ENCODE assay signal across 18 mouse cellular contexts in the genomic region with DNA sequence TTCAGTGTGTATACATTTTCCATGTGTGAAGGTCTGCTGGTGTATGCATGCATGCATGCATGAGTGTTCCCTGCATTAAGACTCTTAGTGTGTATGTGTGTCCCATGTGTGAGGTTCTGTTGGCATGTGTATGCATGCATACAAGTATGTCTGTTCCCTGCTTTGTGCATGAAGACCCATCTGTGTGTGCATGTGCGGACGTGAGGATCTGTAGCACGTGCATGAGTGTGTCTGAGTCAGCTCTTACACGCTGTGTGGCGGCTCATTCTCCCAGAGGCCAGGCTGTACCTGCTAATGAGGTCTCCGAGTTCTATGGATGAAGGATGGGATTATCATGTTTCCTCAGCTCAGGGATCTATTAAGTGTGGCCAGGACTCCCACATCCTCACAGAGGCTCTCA. TPM values are rescaled to one million over a fixed set of nuclear protein-coding genes. Genes with fewer than 3 reads are reported as not detected.
DNase-seq lines count a peak whose midpoint lies in the region; ATAC-seq and TF ChIP-seq lines count a peak whose summit lies in the region.
"Had no signal": no experiment of that assay in that cellular context is flagged by ENCODE, and none has a peak within 500 bp of the region (broad histone marks: within the 10 kb centered on the region; RNA-seq: fewer than 3 reads in every experiment).

No protein-coding gene starts in this region.

- no peaks in the 10 kb centered on the region for H3K4me1 ChIP-seq in forebrain, postnatal 0 days (ENCODE audit: insufficient read depth)
- H3K4me1 ChIP-seq in forebrain, embryonic 14.5 days (ENCODE audit: control insufficient read depth, insufficient read depth, low read length): 0 out of 2 replicates have a peak, but pooled peaks cover 3% of the 10 kb centered on the region
- H3K4me1 ChIP-seq in midbrain, embryonic 10.5 days: peaks cover 55% of the 10 kb centered on the region
- H3K4me1 ChIP-seq in midbrain, embryonic 15.5 days: peaks cover 30% of the 10 kb centered on the region; the same call in 1 of the 2 replicates
- peaks cover 16% of the 10 kb centered on the region for H3K4me1 ChIP-seq in hindbrain, embryonic 14.5 days (replicated peaks; ENCODE audit: control insufficient read depth, insufficient read depth, low read length)
- 0 out of 2 replicates have a peak, but pooled peaks cover 9% of the 10 kb centered on the region for H3K4me1 ChIP-seq in midbrain, postnatal 0 days (ENCODE audit: insufficient read depth, low read length)

- H3K4me3 ChIP-seq in forebrain, postnatal 0 days (ENCODE audit: low read depth, low read length): no peak overlapping the region
- H3K4me3 ChIP-seq in forebrain, embryonic 14.5 days (ENCODE audit: low read depth, low read length): no peak overlapping the region
- H3K4me3 ChIP-seq in midbrain, embryonic 10.5 days: no peak overlapping the region
- H3K4me3 ChIP-seq in midbrain, embryonic 15.5 days: no peak overlapping the region
- H3K4me3 ChIP-seq in hindbrain, embryonic 14.5 days (replicated peaks; ENCODE audit: low read length): no peak overlapping the region
- no peak overlapping the region for H3K4me3 ChIP-seq in midbrain, postnatal 0 days (ENCODE audit: low read depth, low read length)
- H3K4me3 ChIP-seq: embryonic facial prominence, embryonic 12.5 days; heart, adult 2 months had no signal

- no peak overlapping the region for H3K9ac ChIP-seq in forebrain, postnatal 0 days
- no peak overlapping the region for H3K9ac ChIP-seq in forebrain, embryonic 14.5 days (ENCODE audit: low read length)
- no peak overlapping the region for H3K9ac ChIP-seq in midbrain, embryonic 15.5 days
- H3K9ac ChIP-seq in hindbrain, embryonic 14.5 days: no peak overlapping the region; the same call in 1 of the 2 replicates
- H3K9ac ChIP-seq in midbrain, postnatal 0 days (replicated peaks; ENCODE audit: low read length, poor library complexity, severe bottlenecking): no peak overlapping the region
- H3K9ac ChIP-seq: embryonic facial prominence, embryonic 12.5 days had no signal

- DNase-seq in forebrain, postnatal 0 days: peak; percentile 22
- DNase-seq in forebrain, embryonic 14.5 days (ENCODE audit: low spot score): no peak
- DNase-seq in midbrain, embryonic 10.5 days (ENCODE audit: low spot score): no peak
- DNase-seq in hindbrain, embryonic 14.5 days (ENCODE audit: low spot score): no peak
- DNase-seq in midbrain, postnatal 0 days (ENCODE audit: low spot score): no peak
- no peak for DNase-seq in heart, postnatal 4 days
- DNase-seq: B cell, adult 2 months; gastrocnemius, postnatal 25 days; heart, adult 2 months; heart, postnatal 36 days; left cerebral cortex, postnatal 4 days; liver; right cerebral cortex, postnatal 4 days had no signal

- no peaks in the 10 kb centered on the region for H3K36me3 ChIP-seq in forebrain, postnatal 0 days (ENCODE audit: insufficient read depth)
- H3K36me3 ChIP-seq in forebrain, embryonic 14.5 days (ENCODE audit: control insufficient read depth, insufficient read depth, low read length): no peaks in the 10 kb centered on the region
- H3K36me3 ChIP-seq in midbrain, embryonic 10.5 days: no peaks in the 10 kb centered on the region
- no peaks in the 10 kb centered on the region for H3K36me3 ChIP-seq in midbrain, embryonic 15.5 days (replicated peaks)
- no peaks in the 10 kb centered on the region for H3K36me3 ChIP-seq in hindbrain, embryonic 14.5 days (replicated peaks; ENCODE audit: control insufficient read depth, insufficient read depth)
- H3K36me3 ChIP-seq in midbrain, postnatal 0 days (ENCODE audit: insufficient read depth, low read length): no peaks in the 10 kb centered on the region
- H3K36me3 ChIP-seq: embryonic facial prominence, embryonic 12.5 days had no signal

- no peak overlapping the region for H3K27ac ChIP-seq in forebrain, postnatal 0 days (ENCODE audit: low read depth, low read length)
- H3K27ac ChIP-seq in forebrain, embryonic 14.5 days (ENCODE audit: low read depth, low read length): no peak overlapping the region
- H3K27ac ChIP-seq in midbrain, embryonic 10.5 days (replicated peaks): peak overlapping the region; percentile 9; the same call in 1 of the 2 replicates
- no peak overlapping the region for H3K27ac ChIP-seq in midbrain, embryonic 15.5 days
- H3K27ac ChIP-seq in hindbrain, embryonic 14.5 days: no peak overlapping the region
- H3K27ac ChIP-seq in midbrain, postnatal 0 days (ENCODE audit: low read depth, low read length): no peak overlapping the region
- H3K27ac ChIP-seq: embryonic facial prominence, embryonic 12.5 days; heart, adult 2 months had no signal

- whole genome bisulfite sequencing in forebrain, postnatal 0 days: 59% methylated on average over 6 of the region's 6 CpGs
- WGBS in forebrain, embryonic 14.5 days: 69% methylated on average over 6 of the region's 6 CpGs
- 88% methylated on average over 6 of the region's 6 CpGs for WGBS in midbrain, embryonic 10.5 days
- WGBS in midbrain, embryonic 15.5 days: 44% methylated on average over 6 of the region's 6 CpGs
- 54% methylated on average over 6 of the region's 6 CpGs for whole genome bisulfite sequencing in hindbrain, embryonic 14.5 days
- WGBS in midbrain, postnatal 0 days: 38% methylated on average over 6 of the region's 6 CpGs

- TF ChIP-seq CTCF in forebrain, postnatal 0 days (IDR thresholded peaks at IDR 0.05; ENCODE audit: low read depth): no peak
- no peak for TF ChIP-seq CTCF in midbrain, postnatal 0 days (IDR thresholded peaks at IDR 0.05)

- H3K9me3 ChIP-seq in forebrain, postnatal 0 days (ENCODE audit: low read length): no peaks in the 10 kb centered on the region
- no peaks in the 10 kb centered on the region for H3K9me3 ChIP-seq in forebrain, embryonic 14.5 days (replicated peaks; ENCODE audit: control insufficient read depth, low read length)
- H3K9me3 ChIP-seq in midbrain, embryonic 10.5 days (replicated peaks): no peaks in the 10 kb centered on the region
- H3K9me3 ChIP-seq in midbrain, embryonic 15.5 days: no peaks in the 10 kb centered on the region
- no peaks in the 10 kb centered on the region for H3K9me3 ChIP-seq in hindbrain, embryonic 14.5 days (ENCODE audit: control insufficient read depth, low read length)
- no peaks in the 10 kb centered on the region for H3K9me3 ChIP-seq in midbrain, postnatal 0 days (ENCODE audit: low read length)
- H3K9me3 ChIP-seq: embryonic facial prominence, embryonic 12.5 days had no signal

- no peaks in the 10 kb centered on the region for H3K27me3 ChIP-seq in forebrain, postnatal 0 days (ENCODE audit: insufficient read depth, low read length)
- no peaks in the 10 kb centered on the region for H3K27me3 ChIP-seq in forebrain, embryonic 14.5 days (replicated peaks; ENCODE audit: control insufficient read depth, insufficient read depth, low read length)
- peaks cover 49% of the 10 kb centered on the region for H3K27me3 ChIP-seq in midbrain, embryonic 10.5 days (ENCODE audit: low read depth, poor library complexity, severe bottlenecking)
- H3K27me3 ChIP-seq in midbrain, embryonic 15.5 days (replicated peaks): peaks cover 7% of the 10 kb centered on the region; the same call in 1 of the 2 replicates
- H3K27me3 ChIP-seq in hindbrain, embryonic 14.5 days (ENCODE audit: control insufficient read depth, insufficient read depth, low read length): no peaks in the 10 kb centered on the region
- no peaks in the 10 kb centered on the region for H3K27me3 ChIP-seq in midbrain, postnatal 0 days (ENCODE audit: insufficient read depth, low read length)
- H3K27me3 ChIP-seq: embryonic facial prominence, embryonic 12.5 days had no signal

- ATAC-seq in forebrain, postnatal 0 days: peak; percentile 71
- no peak for ATAC-seq in forebrain, embryonic 14.5 days
- ATAC-seq in midbrain, embryonic 15.5 days (replicated peaks): no peak
- peak; percentile 51; the same call in 1 of the 2 replicates for ATAC-seq in hindbrain, embryonic 14.5 days (ENCODE audit: low FRiP score)
- 0 out of 2 replicates have a peak, but pooled peaks have one; percentile 38 for ATAC-seq in midbrain, postnatal 0 days (ENCODE audit: low FRiP score)
- ATAC-seq: intestine, embryonic 16.5 days had no signal

- H3K4me2 ChIP-seq in forebrain, postnatal 0 days (ENCODE audit: low read depth): no peak overlapping the region
- no peak overlapping the region for H3K4me2 ChIP-seq in forebrain, embryonic 14.5 days (ENCODE audit: low read length)
- no peak overlapping the region for H3K4me2 ChIP-seq in midbrain, embryonic 15.5 days
- H3K4me2 ChIP-seq in hindbrain, embryonic 14.5 days (replicated peaks): no peak overlapping the region
- no peak overlapping the region for H3K4me2 ChIP-seq in midbrain, postnatal 0 days (ENCODE audit: low read depth, low read length, poor library complexity, severe bottlenecking)
- H3K4me2 ChIP-seq: embryonic facial prominence, embryonic 12.5 days had no signal

RNA-seq across cellular contexts. Expression of gene Cacng1, which starts 11.3 kb away (rescaled TPM):
- 1.4 and 2.1 TPM in 2 replicates for total RNA-seq in forebrain, postnatal 0 days (2014; rRNA removed)
- 1.1 and 1.3 TPM in 2 replicates for polyA plus RNA-seq in forebrain, postnatal 0 days (2015; fragmentation: Nextera tagmentation; extraction: Ambion mirVana)
- polyA plus RNA-seq in forebrain, embryonic 14.5 days (2014; fragmentation: Nextera tagmentation; extraction: Ambion mirVana): 0.14 and 0.28 TPM in 2 replicates
- 0.31 TPM in 1 of 2 replicates, not detected in the other for polyA plus RNA-seq in midbrain, embryonic 10.5 days (2016; fragmentation: Nextera tagmentation; extraction: Ambion mirVana)
- polyA plus RNA-seq in midbrain, embryonic 15.5 days (2015; fragmentation: Nextera tagmentation; extraction: Ambion mirVana): 0.22 and 0.23 TPM in 2 replicates
- polyA plus RNA-seq in hindbrain, embryonic 14.5 days (2014; fragmentation: Nextera tagmentation; extraction: Ambion mirVana): 0.17 and 0.52 TPM in 2 replicates
- total RNA-seq in midbrain, postnatal 0 days (2014; rRNA removed): 0.94 and 1.8 TPM in 2 replicates
- 1.1 and 1.2 TPM in 2 replicates for polyA plus RNA-seq in midbrain, postnatal 0 days (2015; fragmentation: Nextera tagmentation; extraction: Ambion mirVana)
- total RNA-seq in heart, postnatal 4 days (2021): under 1 TPM in 1 of 2 experiments, not detected in 1; 0.34 TPM
- total RNA-seq: common myeloid progenitor, adult 5-6 weeks; heart, adult 2 months; heart, postnatal 36 days; megakaryocyte, adult 5-6 weeks had no signal
- polyA plus RNA-seq: intestine, embryonic 16.5 days had no signal

Comparison
In these comparisons a context has a peak if more than half of its experiments do, and no peak if none do; other contexts are left out.
1. ATAC-seq: peak in forebrain, postnatal 0 days (single experiment), hindbrain, embryonic 14.5 days (single experiment) and midbrain, postnatal 0 days (single experiment); none in forebrain, embryonic 14.5 days (single experiment) and midbrain, embryonic 15.5 days (single experiment).